Mouse (Mus musculus) layer of hippocampus, adult 18-20 months (tissue): ENCODE results near the gene Tomm40l. TPM values are rescaled to one million over a fixed set of nuclear protein-coding genes. Genes with fewer than 3 reads are reported as not detected.
"Not testable (repeated sequence)": the region's sequence is repeated elsewhere in the genome, so short reads cannot be mapped to it uniquely, and the experiment has no call there.

ENCODE experiments used
- DNase-seq, 2 experiments: peaks; one replicate each; pipeline ENCODE4 v3.0.0; 2022; ENCODE audit warnings: low spot score in 2 of 2
- total RNA-seq, 2 experiments: library from RNA; stranded (reverse); gene quantifications; 2 replicates each; pipeline ENCODE4 v1.2.3; 2021

Gene Tomm40l
- total RNA-seq, 2 experiments from 2014 or later, result 71.6 to 77.6 TPM

DNA sequence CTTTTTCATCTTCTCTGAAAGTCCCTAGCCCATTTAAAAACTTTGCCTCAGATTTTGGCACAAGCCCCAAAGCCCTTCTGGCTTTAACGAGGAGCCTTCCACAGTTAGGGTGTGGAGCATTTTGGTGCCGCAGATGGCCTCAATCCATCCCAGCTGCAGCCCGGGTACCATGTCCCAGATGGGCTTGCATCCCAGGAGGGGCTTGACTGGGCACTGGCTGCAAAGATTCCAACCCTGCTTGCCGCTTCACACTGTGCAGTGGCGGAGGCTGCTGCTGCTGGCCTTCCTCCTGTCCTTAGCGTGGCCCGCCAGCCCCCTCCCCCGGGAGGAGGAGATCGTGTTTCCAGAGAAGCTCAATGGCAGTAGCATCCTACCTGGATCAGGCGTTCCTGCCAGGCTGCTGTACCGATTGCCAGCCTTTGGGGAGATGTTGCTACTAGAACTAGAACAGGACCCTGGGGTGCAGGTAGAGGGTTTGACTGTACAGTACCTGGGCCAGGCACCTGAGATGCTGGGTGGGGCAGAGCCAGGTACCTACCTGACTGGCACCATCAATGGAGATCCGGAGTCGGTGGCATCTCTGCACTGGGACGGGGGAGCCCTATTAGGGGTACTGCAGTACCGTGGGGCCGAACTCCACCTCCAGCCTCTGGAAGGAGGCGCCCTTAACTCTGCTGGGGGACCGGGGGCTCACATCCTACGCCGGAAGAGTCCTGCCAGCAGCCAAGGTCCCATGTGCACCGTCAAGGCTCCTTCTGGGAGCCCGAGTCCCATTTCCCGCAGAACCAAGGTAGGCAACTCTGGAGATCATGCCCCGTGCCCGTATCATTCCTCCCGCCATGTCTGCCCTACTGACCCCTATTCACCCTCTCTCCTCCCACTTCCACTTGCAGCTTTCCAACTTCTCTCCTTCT, 28.6 kb upstream of the Tomm40l start, which contains the start of gene Ndufs2:
Gene Ndufs2 (minus strand): TSS at position 709 of the 914 bp plus-strand sequence.
- peak in 1 of 2 experiments; percentile 50 for DNase-seq

- DNase-seq, result peak in 1 of 2 experiments; percentile 58
Measured at GRCm38 (mm10) chr1:171249913-171250600, 27.7 kb upstream of the Tomm40l start, which contains the start of gene Adamts4. Gene Adamts4, plus strand, starts transcription at chr1:171250421.

DNA sequence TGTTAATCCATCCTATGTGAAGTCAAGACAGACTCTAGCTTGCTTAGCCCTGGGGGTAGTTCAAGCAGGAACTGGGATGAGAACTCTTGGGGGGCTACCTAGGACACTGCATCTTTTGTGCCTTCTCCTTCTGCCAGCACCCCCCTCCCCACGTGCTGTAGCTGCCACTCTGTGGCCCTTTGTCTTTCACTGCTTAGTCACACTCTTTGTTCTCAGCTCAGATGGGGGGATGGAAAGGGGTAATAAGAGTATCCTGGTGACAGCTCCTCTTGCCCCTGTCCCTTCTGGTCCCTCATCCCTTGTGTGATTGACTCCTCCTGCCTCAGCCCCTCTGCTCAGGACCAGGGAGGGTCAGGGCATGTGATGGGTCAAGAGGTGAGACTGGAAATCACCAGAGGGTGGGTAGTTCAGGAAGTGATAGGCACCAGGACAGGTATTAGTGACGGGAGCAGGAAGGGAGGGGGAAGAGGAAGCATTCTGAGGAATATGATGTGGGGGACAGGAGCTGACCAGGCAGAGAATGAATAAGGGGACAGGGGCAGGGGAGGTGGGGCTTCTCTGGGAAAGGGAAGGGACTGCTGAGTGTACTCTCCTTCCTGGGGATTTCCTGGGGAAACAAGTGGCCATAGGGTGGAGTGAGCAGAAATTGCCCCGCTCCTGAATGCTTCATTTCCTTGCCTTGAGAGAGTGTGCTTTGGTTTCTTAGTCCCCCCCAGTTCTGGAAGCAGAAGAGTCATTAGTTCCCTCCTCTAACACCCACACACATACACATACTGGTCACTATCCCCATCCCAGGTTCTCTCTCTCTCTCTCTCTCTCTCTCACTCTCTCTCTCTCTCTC, 26.3 kb upstream of the Tomm40l start:
- DNase-seq, result peak in 1 of 2 experiments; percentile 50

GRCm38 (mm10) chr1:171247916-171248315, 25.6 kb upstream of the Tomm40l start:
- DNase-seq, result no peak

- no peak for DNase-seq
Measured at GRCm38 (mm10) chr1:171247453-171247841, 25.1 kb upstream of the Tomm40l start.

- DNase-seq, result peak; percentile 98 to 99
Measured at GRCm38 (mm10) chr1:171246709-171247452, 24.6 kb upstream of the Tomm40l start.

- no peak for DNase-seq
Measured at GRCm38 (mm10) chr1:171245353-171245752, 23.0 kb upstream of the Tomm40l start.

GRCm38 (mm10) chr1:171241952-171242351, 19.6 kb upstream of the Tomm40l start:
- not testable (repeated sequence) for DNase-seq

DNA sequence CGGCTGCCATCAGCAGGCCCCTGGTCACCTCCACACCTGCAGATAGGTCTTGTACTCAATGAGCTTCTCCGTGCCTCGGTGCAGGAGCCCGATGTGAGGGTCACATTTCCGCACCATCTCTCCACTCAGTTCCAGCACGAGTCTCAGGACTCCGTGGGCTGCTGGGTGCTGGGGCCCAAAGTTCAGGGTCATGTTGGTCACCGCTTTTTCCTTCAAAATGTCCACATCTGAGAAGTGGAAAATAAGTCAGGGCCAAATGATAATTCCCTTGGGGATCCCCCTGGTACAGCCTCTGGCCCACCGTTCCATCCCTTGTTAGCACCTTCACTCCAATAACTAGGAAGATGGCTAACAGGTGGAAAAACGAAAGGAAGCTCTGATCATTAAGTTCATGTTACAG, 18.6 kb upstream of the Tomm40l start:
- no peak for DNase-seq

DNA sequence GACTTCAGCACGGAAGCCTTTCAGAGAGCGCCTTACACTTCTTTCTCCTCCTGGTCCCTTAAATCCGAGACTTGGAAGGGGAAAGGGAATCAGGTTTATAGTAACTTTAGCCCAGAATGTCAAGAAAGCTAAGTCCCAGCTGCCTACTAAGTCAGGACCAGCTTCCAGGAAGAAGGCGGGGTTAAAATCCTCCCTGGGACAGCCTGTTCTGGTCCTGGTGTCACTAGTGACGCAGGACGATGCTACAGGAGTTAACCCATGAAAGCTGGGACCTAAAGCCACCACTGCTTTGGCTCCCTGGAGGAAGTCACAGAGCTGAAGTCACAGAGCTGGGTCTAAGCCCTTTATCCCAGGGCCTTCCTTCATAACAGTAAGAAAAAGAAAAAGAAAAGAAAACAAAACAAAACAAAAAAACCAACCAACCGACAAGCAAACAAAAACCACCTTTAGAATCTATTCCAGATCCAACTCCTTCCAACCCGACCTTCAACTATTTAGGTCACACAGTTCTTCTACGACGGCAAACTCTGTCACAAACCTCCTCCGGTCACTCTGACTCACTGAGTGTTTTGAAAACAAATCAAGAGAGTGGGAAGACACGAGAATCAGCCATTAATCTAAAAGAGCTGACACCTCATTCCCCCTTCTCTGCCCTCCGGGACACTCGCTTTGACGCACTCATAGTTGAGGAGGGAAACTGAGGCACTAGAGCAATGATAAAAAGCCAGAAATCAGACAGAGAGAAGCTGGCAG, 17.9 kb upstream of the Tomm40l start:
- no peak for DNase-seq

DNA sequence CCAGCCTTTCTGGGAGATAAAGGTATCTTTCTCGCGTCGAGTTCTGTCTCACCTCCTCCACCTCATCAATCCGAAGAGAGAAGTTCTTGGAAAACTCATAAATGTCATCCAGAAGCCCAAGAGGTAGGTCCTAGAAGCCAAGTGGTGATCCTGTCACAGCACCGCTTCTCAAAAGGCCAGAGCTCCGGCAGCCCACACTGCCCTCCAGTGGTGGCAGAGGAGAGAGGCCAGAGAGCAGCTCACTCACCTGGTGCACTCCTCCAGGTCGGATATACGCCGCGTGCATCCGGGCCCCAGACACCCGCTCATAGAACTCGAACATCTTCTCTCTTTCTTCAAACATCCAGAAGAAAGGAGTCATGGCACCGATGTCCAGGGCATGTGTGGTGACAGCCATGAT, 16.1 kb upstream of the Tomm40l start:
- DNase-seq, result no peak

DNA sequence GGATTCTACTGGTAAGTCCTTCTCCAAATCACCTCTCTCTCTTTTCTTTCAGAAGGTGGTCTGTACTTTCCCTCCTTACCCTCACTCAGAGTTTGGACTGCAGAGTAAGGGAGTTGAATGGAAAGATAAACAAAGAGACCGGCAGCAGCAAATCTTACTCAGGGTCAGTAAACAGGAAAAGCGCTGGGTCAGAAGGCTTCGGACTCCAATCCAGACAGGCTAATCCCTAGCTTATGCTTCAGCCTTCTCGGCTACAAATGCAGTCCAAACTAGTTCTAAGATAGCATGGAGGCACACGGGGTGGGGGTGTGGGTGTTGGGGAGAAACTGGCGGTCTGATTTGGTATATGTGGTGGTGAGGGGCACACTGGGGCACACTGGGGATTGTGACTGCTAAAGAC, 15.1 kb upstream of the Tomm40l start:
- DNase-seq, result no peak

DNA sequence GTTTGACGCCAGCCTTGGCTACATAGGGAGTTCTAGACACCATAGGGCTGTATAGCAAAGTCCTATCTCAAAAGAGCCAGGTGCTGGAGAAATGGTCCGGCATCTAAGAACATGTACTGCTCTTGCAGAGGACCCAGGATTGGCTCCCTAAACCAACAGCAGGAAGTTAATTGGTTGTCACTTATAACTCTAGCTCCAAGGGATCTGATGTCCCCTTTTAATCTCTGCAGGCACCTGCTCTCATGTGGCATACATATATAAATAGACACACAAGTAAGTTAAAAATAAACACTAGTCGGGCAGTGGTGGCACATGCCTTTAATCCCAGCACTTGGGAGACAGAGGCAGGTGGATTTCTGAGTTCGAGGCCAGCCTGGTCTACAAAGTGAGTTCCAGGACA, 13.5 kb upstream of the Tomm40l start:
- no peak for DNase-seq

- DNase-seq, result no peak
Measured at GRCm38 (mm10) chr1:171234538-171234937, 12.2 kb upstream of the Tomm40l start.

DNA sequence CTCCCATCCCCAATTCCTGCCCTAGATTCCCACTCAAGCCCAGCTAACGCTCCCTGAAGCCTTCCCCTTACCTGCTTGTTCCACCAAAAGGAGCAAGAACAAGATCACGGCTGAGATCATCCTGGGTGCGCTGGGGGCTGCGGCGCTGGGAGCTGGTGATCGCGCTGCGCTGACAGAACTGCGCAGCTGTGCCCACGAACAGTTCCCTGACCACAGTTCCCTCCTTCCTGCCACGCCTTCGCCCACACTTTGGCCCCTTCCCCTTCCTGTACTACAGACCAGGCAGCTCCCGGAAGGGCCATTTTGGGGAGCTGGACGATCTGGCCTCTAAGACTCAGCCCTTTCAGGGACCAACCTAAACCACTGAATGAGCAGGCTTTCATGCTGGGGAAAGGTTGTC, 11.8 kb upstream of the Tomm40l start, which contains the start of gene Fcer1g:
Gene Fcer1g (minus strand): TSS at position 240 of the 400 bp plus-strand sequence.
- no peak for DNase-seq

- DNase-seq, result no peak
Measured at GRCm38 (mm10) chr1:171232800-171233730, 10.8 kb upstream of the Tomm40l start.

DNA sequence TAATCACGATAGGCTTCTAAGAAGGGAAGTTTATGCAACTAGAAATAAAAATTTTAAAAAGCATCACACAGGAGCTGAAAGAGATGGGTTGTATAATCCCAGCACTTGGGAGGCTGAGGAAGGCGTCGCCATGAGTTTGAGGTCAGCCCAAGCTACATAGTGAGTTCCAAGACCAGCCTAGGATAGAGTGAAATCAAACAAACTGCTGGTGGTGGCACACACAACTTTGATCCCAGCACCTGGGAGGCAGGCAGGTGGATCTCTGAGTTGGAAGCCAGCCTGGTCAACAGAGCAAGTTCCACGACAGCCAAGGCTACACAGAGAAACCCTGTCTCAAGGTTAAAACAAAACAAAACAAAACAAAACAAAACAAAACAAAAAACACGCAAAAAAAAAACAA, 10.0 kb upstream of the Tomm40l start:
- DNase-seq, result no peak

GRCm38 (mm10) chr1:171231844-171232243, 9.5 kb upstream of the Tomm40l start:
- DNase-seq, result no peak

DNA sequence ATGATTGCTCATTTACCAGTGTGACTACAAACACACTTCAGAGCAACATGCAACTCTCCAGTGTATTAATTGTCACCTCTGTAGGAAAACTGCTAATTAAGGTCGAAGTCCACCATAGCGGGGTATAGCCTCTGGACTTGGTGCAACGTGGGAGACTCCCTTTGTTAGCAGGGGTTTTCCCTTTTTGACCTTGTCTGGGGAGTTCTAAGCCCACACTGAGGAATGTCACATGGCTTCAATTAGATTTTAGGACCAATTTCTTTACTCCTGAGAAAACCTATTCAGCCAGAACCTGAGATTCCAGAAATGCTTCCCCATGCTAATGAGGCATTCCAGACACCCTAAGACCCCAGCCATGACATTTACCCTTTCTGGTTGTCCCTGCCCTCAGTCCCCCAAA, 7.9 kb upstream of the Tomm40l start:
- DNase-seq, result no peak
